Mouse (Mus musculus): ENCODE measurements at regions not wholly inside any gene's neighbourhood (a gene's known extent, or its start where the extent isn't known, plus 50 kb on each side); places are given as distances from the start of the nearest gene placed in this dataset.

DNA sequence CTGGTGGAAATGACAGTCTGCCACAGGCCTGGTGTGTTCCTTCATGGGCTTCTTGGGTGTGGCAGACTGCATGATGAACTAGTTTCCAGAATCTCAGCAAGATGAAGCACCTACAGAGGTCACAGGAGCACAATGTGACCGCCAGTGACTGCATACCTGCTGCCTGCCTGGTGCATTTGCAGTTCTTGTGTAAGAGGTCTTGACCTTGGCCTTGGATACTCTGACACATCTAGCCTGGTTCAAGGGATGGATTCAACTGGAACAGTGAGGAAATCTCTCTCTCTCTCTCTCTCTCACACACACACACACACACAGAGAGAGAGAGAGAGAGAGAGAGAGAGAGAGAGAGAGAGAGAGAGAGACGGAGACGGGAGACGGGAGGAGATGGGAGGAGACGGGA lies 301.9 kb upstream of the Hs6st1 start:
- TF ChIP-seq CTCF (IDR thresholded peaks at IDR 0.05; ENCODE audit: control insufficient read depth, insufficient read depth, insufficient read length) (no peak), MYOD1 (IDR thresholded peaks at IDR 0.05; ENCODE audit: control insufficient read depth, insufficient read length, low read depth) (no peak), USF1 (IDR thresholded peaks at IDR 0.05; ENCODE audit: low read depth) (no peak), MAX (IDR thresholded peaks at IDR 0.05) (no peak), MYOG (IDR thresholded peaks at IDR 0.05; ENCODE audit: control insufficient read depth, extremely low read depth, insufficient read length) (no peak), CEBPB (IDR thresholded peaks at IDR 0.05; ENCODE audit: low read depth) (no peak)

Measured in C2C12 (cell line).